Mouse (Mus musculus) hindbrain, postnatal 0 days (tissue): Measurements from ENCODE around the gene Gm42791. TPM values are rescaled to one million over a fixed set of nuclear protein-coding genes. Genes with fewer than 3 reads are reported as not detected.

ENCODE experiments used
- ATAC-seq: fragments of 200-750 bp; cut with Nextera tagmentation; 2 replicates; pipeline ENCODE4 v1.8.0; 2017; ENCODE audit warnings: mild to moderate bottlenecking, moderate TSS enrichment, moderate library complexity
- DNase-seq: peaks from one replicate; pipeline ENCODE4 v3.0.0-alpha.2; 2015; ENCODE audit warnings: low spot score
- H3K27ac ChIP-seq: fragments of 300-500 bp; sonication (generic); 2 replicates; pipeline ENCODE4 v1.5.1; 2014; ENCODE audit warnings: mild to moderate bottlenecking
- H3K27me3 ChIP-seq: fragments of 300-500 bp; sonication (generic); 2 replicates; pipeline ENCODE4 v1.6.1; 2014; ENCODE audit warnings: low read length, mixed read lengths; ENCODE audit not compliant: insufficient read depth
- H3K36me3 ChIP-seq: fragments of 300-500 bp; sonication (generic); 2 replicates; pipeline ENCODE4 v1.6.1; 2014; ENCODE audit warnings: low read length, mixed read lengths; ENCODE audit not compliant: insufficient read depth
- H3K4me1 ChIP-seq: fragments of 300-500 bp; sonication (generic); 2 replicates; pipeline ENCODE4 v1.6.1; 2014; ENCODE audit warnings: antibody characterized with exemption, low read length, mixed read lengths; ENCODE audit not compliant: insufficient read depth
- H3K4me2 ChIP-seq: fragments of 300-500 bp; sonication (generic); 2 replicates; pipeline ENCODE4 v1.6.1; 2014; ENCODE audit warnings: low read depth, mild to moderate bottlenecking, low read length, moderate library complexity, mixed read lengths
- H3K4me3 ChIP-seq: fragments of 300-500 bp; sonication (generic); 2 replicates; pipeline ENCODE4 v1.5.1; 2014; ENCODE audit warnings: low read length
- H3K9ac ChIP-seq: fragments of 300-500 bp; sonication (generic); replicated peaks from 2 replicates; pipeline ENCODE4 v1.6.1; 2014; ENCODE audit warnings: mild to moderate bottlenecking, low read length, moderate library complexity, mixed read lengths
- H3K9me3 ChIP-seq: fragments of 300-500 bp; sonication (generic); 2 replicates; pipeline ENCODE4 v1.6.1; 2016; ENCODE audit warnings: low read length, mixed read lengths
- CTCF ChIP-seq: IDR thresholded peaks from 2 replicates; pipeline ENCODE4 v1.5.1; 2016; ENCODE audit warnings: antibody characterized with exemption, control low read depth, low read depth
- WGBS: fragments of 180-500 bp; shearing (Covaris S2); extraction: QIAGEN DNeasy Blood & Tissue Kit; methylation state at CpG from one replicate; pipeline ENCODE4 v1.1.7; 2014; 5-methylcytosine and 5-hydroxymethylcytosine counted together
- polyA plus RNA-seq: library from polyadenylated mRNA; unstranded; fragments of >200 nt; fragmentation: Nextera tagmentation; extraction: Ambion mirVana; gene quantifications from 2 replicates; pipeline ENCODE4 v1.2.1, GENCODE M21; 2015
- total RNA-seq: library from RNA; depleted of rRNA; stranded (reverse); fragments of >200 nt; gene quantifications from 2 replicates; pipeline ENCODE4 v1.2.3, GENCODE M21; 2014

The Gm42791 gene
- total and polyA plus RNA-seq, 2 experiments from 2014 or later = 1.6 TPM; not detected in 1

DNA sequence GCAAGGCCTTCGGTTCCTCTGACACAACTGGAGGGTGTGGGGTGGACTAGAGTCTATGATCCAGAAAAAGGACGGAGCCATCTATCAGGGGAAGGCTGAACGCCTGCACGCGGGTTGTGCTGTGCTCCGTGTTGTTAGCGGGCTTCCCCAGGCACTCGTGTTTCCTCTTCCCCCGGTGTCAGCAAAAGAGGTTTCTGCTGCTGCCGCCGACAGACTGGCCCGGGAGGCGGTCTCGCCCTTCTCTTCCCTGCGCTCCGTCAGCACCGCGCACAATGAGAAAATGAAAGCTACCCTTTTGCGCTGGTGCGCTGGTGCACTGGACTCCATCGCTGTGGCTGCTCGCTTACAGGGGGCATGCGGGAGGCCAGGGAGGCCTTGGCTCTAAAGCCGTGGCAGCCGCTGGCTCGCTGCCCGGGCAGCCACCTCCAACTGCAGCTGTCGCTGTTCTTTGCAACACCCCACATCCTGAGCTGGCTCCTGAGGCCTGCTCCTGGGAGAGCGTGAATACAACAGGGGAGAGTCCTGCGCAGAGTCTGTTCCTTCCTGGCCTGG is 36.3 kb upstream of the Gm42791 start:
- peak overlapping the region; percentile 63 for H3K9ac ChIP-seq
- TF ChIP-seq CTCF = no peak
- no peaks in the 10 kb centered on the region for H3K27me3 ChIP-seq
- DNase-seq = peak; percentile 88
- H3K27ac ChIP-seq = peak overlapping the region; percentile 90
- peak; percentile 88 for ATAC-seq
- no peaks in the 10 kb centered on the region for H3K9me3 ChIP-seq
- peak overlapping the region; percentile 28 for H3K4me3 ChIP-seq
- 3% methylated on average over 30 of the region's 30 CpGs for WGBS
- peak overlapping the region; percentile 60 for H3K4me2 ChIP-seq
- H3K36me3 ChIP-seq = no peaks in the 10 kb centered on the region
- 0 out of 2 replicates have a peak, but pooled peaks cover 5% of the 10 kb centered on the region for H3K4me1 ChIP-seq

DNA sequence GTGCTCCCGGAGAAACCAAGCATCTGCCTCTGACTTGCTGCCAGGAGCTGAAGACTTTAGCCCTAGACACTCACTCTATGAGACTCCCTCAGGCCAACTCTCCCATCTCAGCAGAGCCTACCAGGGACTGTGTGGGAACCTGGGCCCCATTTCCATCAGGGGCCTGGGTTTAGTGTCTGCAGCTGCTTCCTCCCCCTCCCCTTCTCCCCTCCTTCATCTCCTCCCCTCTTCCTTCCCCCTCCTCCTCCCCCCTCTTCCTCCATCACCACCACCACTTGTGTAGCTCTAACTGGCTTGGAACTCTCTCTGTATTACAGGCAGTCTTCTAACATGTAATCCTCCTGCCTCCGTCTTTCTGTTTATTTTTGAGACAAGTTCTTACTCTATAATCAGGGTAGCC is 35.2 kb upstream of the Gm42791 start:
- H3K4me1 ChIP-seq = 0 out of 2 replicates have a peak, but pooled peaks cover 5% of the 10 kb centered on the region
- no peaks in the 10 kb centered on the region for H3K27me3 ChIP-seq
- H3K9ac ChIP-seq = no peak overlapping the region
- DNase-seq (no peak), ATAC-seq (no peak)
- H3K4me3 ChIP-seq = no peak overlapping the region
- no peak overlapping the region for H3K27ac ChIP-seq
- 58% methylated on average over 2 of the region's 2 CpGs for WGBS
- H3K4me2 ChIP-seq = no peak overlapping the region
- TF ChIP-seq CTCF = no peak
- H3K36me3 ChIP-seq = no peaks in the 10 kb centered on the region
- H3K9me3 ChIP-seq = no peaks in the 10 kb centered on the region

DNA sequence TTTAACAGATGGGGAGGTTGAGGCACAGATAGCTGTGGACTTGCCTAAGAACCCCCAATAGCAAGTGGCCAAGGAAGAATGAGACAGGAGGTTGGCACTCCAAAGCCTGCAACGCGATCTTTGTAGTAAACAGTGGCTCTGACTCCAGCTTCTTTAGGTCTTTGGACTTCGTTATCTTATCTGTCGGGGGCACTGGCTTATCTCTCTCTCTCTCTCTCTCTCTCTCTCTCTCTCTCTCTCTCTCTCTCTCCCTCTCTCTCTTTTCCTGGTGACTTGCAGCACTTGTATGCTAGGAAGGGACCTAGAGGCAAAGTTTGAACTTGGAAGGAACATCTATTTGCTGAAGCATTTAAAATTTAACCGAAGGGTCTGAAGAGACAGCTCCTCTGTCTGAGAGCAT is 33.4 kb upstream of the Gm42791 start:
- ATAC-seq (no peak), DNase-seq (no peak)
- TF ChIP-seq CTCF = no peak
- no peak overlapping the region for H3K9ac ChIP-seq
- 82% methylated on average over 5 of the region's 5 CpGs for WGBS
- no peaks in the 10 kb centered on the region for H3K36me3 ChIP-seq
- H3K4me3 ChIP-seq = no peak overlapping the region
- 0 out of 2 replicates have a peak, but pooled peaks cover 5% of the 10 kb centered on the region for H3K4me1 ChIP-seq
- no peaks in the 10 kb centered on the region for H3K9me3 ChIP-seq
- no peaks in the 10 kb centered on the region for H3K27me3 ChIP-seq
- H3K27ac ChIP-seq = no peak overlapping the region
- H3K4me2 ChIP-seq = no peak overlapping the region

DNA sequence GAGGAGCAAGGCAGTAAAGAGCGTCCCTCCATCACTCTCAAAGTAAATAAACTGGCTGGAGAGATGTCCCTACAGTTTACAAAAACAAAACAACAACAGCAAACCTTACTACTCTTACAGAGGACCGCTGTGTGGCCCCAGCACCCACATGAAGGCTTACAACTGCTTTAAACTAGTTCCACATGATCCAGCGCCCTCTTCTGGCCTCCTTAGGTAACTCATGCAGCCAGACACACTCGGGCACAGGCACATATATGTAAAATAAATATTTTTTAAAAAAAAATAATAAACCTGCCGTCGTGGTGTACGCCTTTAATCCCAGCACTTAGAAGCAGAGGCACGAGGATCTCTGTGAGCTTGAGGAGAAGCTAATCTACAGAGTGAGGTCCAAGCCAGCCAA is 32.4 kb upstream of the Gm42791 start:
- Histone ChIP-seq H3K9ac (no peak overlapping the region), H3K9me3 (no peaks in the 10 kb centered on the region), H3K27ac (no peak overlapping the region), H3K4me1 (0 out of 2 replicates have a peak, but pooled peaks cover 5% of the 10 kb centered on the region), H3K4me3 (no peak overlapping the region), H3K36me3 (no peaks in the 10 kb centered on the region), H3K4me2 (no peak overlapping the region), H3K27me3 (no peaks in the 10 kb centered on the region)
- 78% methylated on average over 8 of the region's 8 CpGs for WGBS
- no peak for DNase-seq
- peak; percentile 13; the same call in 1 of the 2 replicates for TF ChIP-seq CTCF
- no peak for ATAC-seq

DNA sequence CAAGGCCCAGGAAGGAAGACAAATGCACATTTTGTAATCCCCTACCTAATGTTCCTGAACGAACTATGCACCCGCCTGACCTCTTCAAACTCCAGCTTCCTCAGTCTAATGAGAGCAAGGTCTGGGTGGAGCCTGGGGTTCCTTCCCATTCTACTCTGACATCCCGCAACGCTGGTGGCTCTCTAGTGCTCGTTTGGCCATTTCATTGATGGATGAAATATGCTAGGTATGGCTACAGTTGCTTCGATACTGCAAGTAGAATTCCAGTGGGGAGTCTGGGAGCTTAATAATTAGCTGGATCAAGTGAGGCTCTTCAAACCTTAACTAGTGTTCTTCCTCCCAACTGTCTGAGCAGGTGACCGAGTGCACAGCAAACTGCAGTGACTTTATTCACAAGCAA is 26.2 kb upstream of the Gm42791 start:
- no peaks in the 10 kb centered on the region for H3K36me3 ChIP-seq
- no peak overlapping the region for H3K4me3 ChIP-seq
- H3K4me1 ChIP-seq = no peaks in the 10 kb centered on the region
- no peaks in the 10 kb centered on the region for H3K9me3 ChIP-seq
- no peaks in the 10 kb centered on the region for H3K27me3 ChIP-seq
- H3K9ac ChIP-seq = no peak overlapping the region
- TF ChIP-seq CTCF = no peak
- DNase-seq = no peak
- no peak for ATAC-seq
- 63% methylated on average over 7 of the region's 7 CpGs for WGBS
- H3K27ac ChIP-seq = no peak overlapping the region
- no peak overlapping the region for H3K4me2 ChIP-seq

DNA sequence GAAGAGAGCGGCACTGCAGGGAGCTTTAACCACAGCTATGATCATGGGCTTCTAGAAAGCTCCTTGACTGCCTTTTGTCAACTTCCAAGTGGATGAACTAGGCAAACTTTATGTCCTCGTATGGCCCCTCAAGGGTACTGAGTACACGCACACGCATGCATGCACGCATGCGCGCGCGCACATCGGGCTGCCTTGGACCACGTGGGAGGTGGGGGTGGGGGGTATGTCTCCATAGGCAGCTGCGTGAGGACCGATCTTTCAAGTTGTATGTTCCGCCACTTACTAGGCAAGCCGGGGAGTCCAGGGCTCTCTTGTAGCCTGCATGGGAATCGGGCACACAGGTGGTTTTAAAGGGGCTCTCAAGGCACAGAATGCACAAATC is 25.7 kb upstream of the Gm42791 start:
- DNase-seq (no peak), ATAC-seq (no peak)
- no peaks in the 10 kb centered on the region for H3K36me3 ChIP-seq
- 0 out of 2 replicates have a peak, but pooled peaks cover 4% of the 10 kb centered on the region for H3K4me1 ChIP-seq
- no peak overlapping the region for H3K4me3 ChIP-seq
- no peak overlapping the region for H3K27ac ChIP-seq
- H3K9me3 ChIP-seq = no peaks in the 10 kb centered on the region
- 77% methylated on average over 16 of the region's 16 CpGs for WGBS
- H3K9ac ChIP-seq = no peak overlapping the region
- H3K4me2 ChIP-seq = peak overlapping the region; percentile 31; the same call in 1 of the 2 replicates
- TF ChIP-seq CTCF = no peak
- H3K27me3 ChIP-seq = no peaks in the 10 kb centered on the region

- no peak for ATAC-seq
- TF ChIP-seq CTCF = no peak
- no peak for DNase-seq
- peak overlapping the region; percentile 31; the same call in 1 of the 2 replicates for H3K4me2 ChIP-seq
- no peak overlapping the region for H3K9ac ChIP-seq
- no peak overlapping the region for H3K27ac ChIP-seq
- 57% methylated on average over 18 of the region's 18 CpGs for WGBS
- no peaks in the 10 kb centered on the region for H3K9me3 ChIP-seq
- no peaks in the 10 kb centered on the region for H3K27me3 ChIP-seq
- no peak overlapping the region for H3K4me3 ChIP-seq
- no peaks in the 10 kb centered on the region for H3K36me3 ChIP-seq
- 0 out of 2 replicates have a peak, but pooled peaks cover 5% of the 10 kb centered on the region for H3K4me1 ChIP-seq
Measured at GRCm38 (mm10) chr5:149020059-149020680, 25.2 kb upstream of the Gm42791 start.
